Comparison of ENCODE assay signal across 8 mouse cellular contexts in genomic region chr13:52154844-52155587, GRCm38 (mm10).
DNase-seq lines count a peak whose midpoint lies in the region; ATAC-seq and TF ChIP-seq lines count a peak whose summit lies in the region.

No protein-coding gene starts in this region.

- intact Hi-C loops in gastrocnemius, postnatal 36 days (cut with DNase I): loop anchor here (5.0 kb wide), 1 partner anchor 133 kb away; no protein-coding TSS in a partner anchor

- no peak for TF ChIP-seq POLR2A in bone marrow, adult 2 months (IDR thresholded peaks at IDR 0.05; ENCODE audit: borderline replicate concordance, control insufficient read depth, low read depth, low read length)
- TF ChIP-seq POLR2A in lung, adult 2 months (IDR thresholded peaks at IDR 0.05; ENCODE audit: borderline replicate concordance, extremely low read depth, low read depth, low read length): no peak

- whole genome bisulfite sequencing in bone marrow, adult 2 months: 71% methylated on average over 14 of the region's 14 CpGs
- WGBS in large intestine, adult 2 months: 18% methylated on average over 14 of the region's 14 CpGs
- WGBS in lung, adult 2 months: 33% methylated on average over 14 of the region's 14 CpGs

- no peak for ATAC-seq in CD4-positive, CD25-positive, alpha-beta regulatory T cell, adult 4 months

- no peak for TF ChIP-seq CTCF in bone marrow, adult 2 months (IDR thresholded peaks at IDR 0.05; ENCODE audit: control insufficient read depth, insufficient read depth, low read length)
- 0 out of 2 replicates have a peak, but pooled peaks have one; percentile 4 for TF ChIP-seq CTCF in lung, adult 2 months (IDR thresholded peaks at IDR 0.05; ENCODE audit: insufficient read depth, low read length)

- no peak overlapping the region for H3K4me3 ChIP-seq in bone marrow, adult 2 months (replicated peaks; ENCODE audit: control insufficient read depth, low read depth, low read length)
- no peak overlapping the region for H3K4me3 ChIP-seq in lung, adult 2 months (replicated peaks; ENCODE audit: extremely low read depth, low read depth, low read length)

- peaks cover 4% of the 10 kb centered on the region for H3K4me1 ChIP-seq in bone marrow, adult 2 months (ENCODE audit: control insufficient read depth, insufficient read depth, low read length)
- peaks cover 16% of the 10 kb centered on the region for H3K4me1 ChIP-seq in lung, adult 2 months (ENCODE audit: control insufficient read depth, insufficient read depth, low read length)

- H3K27ac ChIP-seq in bone marrow, adult 2 months (ENCODE audit: control insufficient read depth, insufficient read depth, low read depth, low read length, poor library complexity): peak overlapping the region; percentile 70; the same call in 1 of the 2 replicates

- DNase-seq in gastrocnemius, adult 18-20 months (ENCODE audit: low spot score): peak; percentile 54
- DNase-seq in gastrocnemius, postnatal 36 days: no peak
- peak; percentile 25 for DNase-seq in gastrocnemius, postnatal 10 days
- DNase-seq in large intestine, adult 2 months (ENCODE audit: low read depth, low spot score): peak; percentile 13
- no peak for DNase-seq in lung, adult 2 months
- peak; percentile 72 for DNase-seq in skeletal muscle tissue, adult 2 months (ENCODE audit: low read depth, low spot score)

Comparison
In these comparisons a context has a peak if more than half of its experiments do, and no peak if none do; other contexts are left out.
1. DNase-seq: peak in gastrocnemius, adult 18-20 months (single experiment), gastrocnemius, postnatal 10 days (single experiment), large intestine, adult 2 months (single experiment) and skeletal muscle tissue, adult 2 months (single experiment); none in gastrocnemius, postnatal 36 days (0 of 2) and lung, adult 2 months (single experiment).